Mouse (Mus musculus): ENCODE results near the gene Gins2.

- no peak for TF ChIP-seq CTCF (IDR thresholded peaks at IDR 0.05; ENCODE audit: insufficient read depth, low read length)
- TF ChIP-seq POLR2A (IDR thresholded peaks at IDR 0.05; ENCODE audit: borderline replicate concordance, extremely low read depth, low read depth, low read length) = no peak
These were observed 53.4 kb downstream of the Gins2 start for GRCm38 (mm10) chr8:120535452-120536305.

Measured in lung, adult 2 months (tissue).